Mouse (Mus musculus) layer of hippocampus, postnatal 14 days (tissue): ENCODE results near the gene Sptbn4. TPM values are rescaled to one million over a fixed set of nuclear protein-coding genes. Genes with fewer than 3 reads are reported as not detected.

Experiments
- DNase-seq, 2 experiments: peaks; one replicate each; pipeline ENCODE4 v3.0.0; 2021 to 2022; ENCODE audit warnings: low spot score in 2 of 2, mixed read lengths in 1 of 2
- total RNA-seq, 2 experiments: library from RNA; stranded (reverse); gene quantifications; 2 replicates each; pipeline ENCODE4 v1.2.3; 2021

Gene Sptbn4
- total RNA-seq, 2 experiments from 2014 or later: 108 to 123 TPM

- DNase-seq: no peak
Observed at GRCm38 (mm10) chr7:27475596-27475995, 28.1 kb upstream of the Sptbn4 start.

DNA sequence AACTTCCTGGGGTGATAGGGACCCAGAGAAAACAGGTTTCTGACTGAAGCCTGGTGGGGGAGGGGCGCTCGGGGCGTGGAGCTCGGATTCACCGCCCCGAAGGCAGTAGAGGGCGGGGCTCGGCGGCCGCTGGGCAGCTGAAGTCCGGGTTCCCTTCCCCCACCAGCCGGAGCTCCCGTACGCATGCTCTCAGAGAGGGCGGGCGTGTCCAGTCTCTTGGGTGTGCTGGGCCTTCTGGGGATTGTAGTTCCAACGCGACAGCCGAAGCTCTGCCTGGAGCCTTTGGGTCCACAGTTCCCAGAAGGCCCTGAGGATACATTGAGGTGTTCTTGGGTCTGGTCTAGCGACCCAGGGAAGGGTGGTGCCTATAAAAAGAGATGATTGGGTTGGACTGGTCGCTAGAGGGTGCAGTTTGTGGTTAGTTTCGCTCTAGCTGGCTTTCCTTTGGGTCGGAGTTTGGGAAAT lies 27.0 kb upstream of the Sptbn4 start:
- peak; percentile 92 to 96 for DNase-seq

GRCm38 (mm10) chr7:27473835-27474489 lies 26.5 kb upstream of the Sptbn4 start:
- DNase-seq: no peak

DNA sequence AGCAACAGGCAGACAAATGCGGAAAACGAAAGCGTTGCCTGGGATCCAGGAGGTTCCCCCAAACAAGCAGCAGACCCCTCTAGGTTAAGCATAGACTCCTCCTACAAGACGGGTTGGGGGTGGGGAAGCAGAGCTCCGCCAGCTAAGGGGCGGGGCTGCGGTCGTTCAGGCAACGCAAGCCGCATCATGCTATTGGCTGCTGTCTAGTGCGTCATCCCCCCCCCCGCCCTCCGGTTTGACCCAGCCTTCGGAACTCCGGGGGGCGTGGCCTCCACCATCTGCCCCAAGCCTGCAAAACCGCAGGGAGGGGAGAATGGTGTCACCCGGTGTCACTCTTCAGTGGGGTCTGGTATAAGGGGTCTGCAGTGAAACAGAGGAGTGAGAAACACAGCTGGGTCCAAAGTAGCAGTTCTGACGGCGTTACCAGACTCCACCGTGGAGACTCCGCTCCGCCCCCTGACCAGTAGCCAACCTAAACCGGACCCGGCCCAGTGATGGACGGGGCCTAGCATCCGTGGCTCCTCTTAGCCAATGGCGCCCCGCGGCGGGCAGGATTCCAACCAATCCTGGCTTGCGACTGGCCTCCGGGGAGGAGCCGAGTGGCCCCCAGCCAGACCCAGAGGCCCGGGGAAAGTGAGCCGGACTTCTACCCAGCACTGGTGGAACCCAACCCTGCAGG lies 25.8 kb upstream of the Sptbn4 start, which contains the start of gene Sertad3:
Gene Sertad3 (plus strand): TSS at position 613 of the 679 bp plus-strand sequence.
- peak; percentile 99 for DNase-seq

DNA sequence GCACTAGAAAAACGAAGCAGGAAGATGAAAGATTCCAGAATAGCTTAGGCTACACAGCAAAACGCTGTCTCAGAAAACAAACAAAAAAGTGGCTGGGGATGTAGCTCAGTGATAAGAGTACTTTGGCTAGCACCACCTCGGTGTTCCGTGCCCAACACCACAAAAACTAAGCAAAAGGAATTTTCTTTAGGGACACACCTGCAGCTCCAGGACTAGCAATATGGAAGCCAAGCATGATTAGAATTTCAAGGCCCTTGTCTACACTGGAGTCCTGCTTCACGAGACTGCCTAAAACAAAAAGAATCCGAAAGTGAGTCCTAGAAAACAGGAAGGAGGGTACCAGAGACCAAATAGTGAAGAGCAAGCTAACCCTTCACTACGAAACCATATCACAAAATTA lies 25.1 kb upstream of the Sptbn4 start:
- no peak for DNase-seq

DNA sequence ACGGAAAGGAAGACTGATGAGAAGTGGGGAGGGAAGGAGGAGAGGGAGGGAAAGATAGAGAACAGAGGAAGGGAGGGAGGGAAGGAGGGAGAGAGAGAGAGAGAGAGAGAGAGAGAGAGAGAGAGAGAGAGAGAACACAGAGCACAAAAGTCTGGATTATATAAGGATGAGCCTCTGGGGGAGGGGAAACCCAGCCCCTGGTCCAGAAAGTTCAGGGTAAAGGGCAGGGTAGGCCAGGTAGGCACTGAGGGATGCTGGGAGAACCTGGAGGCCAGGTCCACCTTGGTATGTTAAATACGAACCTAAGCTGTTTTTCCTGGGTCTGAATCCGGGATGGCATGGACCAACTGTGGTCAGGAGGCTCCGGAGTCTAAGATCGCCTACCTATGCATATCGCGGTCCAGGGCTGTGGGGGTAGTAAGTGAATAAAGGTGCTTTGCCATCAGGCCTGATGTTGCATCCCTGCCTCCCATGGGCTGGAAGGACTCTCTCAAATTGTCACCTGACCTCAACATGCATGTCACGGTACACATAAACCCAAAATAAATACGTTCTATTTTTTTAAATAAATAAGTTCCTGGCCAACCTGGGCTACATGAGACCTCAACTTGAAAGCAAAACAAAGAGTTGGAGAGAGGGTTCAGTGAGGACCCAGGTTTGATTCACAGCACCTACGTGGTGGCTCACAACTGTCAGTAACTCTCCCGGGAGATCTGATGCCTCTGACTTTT lies 24.1 kb upstream of the Sptbn4 start:
- DNase-seq: no peak

DNA sequence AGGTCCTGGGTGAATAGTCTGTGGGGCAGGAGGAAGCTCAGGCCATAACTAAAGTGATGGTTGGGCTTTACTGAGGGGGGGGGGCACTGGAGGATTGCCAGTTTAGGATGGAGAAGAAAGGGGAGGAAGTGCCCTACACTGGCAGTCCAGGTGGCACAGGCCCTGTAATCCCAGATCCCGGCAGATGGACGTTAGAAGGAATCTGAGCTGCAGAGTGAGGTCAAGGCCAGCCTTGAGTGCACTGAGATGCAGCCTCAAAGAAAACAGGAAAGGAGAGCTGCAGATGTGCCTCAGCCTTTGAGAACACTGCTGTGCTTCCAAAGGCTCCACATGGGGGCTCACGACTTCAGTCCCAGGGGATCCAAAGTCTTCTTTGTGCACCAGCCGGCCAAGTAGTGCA lies 20.2 kb upstream of the Sptbn4 start:
- DNase-seq: no peak

- no peak for DNase-seq
Observed at GRCm38 (mm10) chr7:27460477-27460876, 13.0 kb upstream of the Sptbn4 start.

DNA sequence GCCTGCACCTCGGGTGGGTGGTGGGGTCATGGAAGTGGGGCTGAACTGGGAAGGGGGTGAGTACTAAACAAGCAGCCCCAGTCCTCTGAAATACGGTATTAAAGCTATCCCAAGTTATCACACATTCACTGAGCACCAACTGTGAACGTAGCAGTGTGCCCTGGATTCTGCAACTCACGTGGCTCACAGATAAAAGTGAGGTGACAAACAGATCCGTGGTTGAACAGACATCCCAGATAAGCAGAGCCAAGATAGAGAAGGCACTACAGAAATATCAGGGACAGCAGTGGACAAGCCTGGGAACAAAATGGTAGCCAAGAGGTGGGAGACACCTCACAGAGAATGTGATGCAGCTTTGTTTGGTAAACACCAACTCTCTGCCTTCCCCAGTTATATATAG lies 12.2 kb upstream of the Sptbn4 start:
- DNase-seq: no peak

- no peak for DNase-seq
Observed at GRCm38 (mm10) chr7:27458614-27459013, 11.1 kb upstream of the Sptbn4 start.

DNA sequence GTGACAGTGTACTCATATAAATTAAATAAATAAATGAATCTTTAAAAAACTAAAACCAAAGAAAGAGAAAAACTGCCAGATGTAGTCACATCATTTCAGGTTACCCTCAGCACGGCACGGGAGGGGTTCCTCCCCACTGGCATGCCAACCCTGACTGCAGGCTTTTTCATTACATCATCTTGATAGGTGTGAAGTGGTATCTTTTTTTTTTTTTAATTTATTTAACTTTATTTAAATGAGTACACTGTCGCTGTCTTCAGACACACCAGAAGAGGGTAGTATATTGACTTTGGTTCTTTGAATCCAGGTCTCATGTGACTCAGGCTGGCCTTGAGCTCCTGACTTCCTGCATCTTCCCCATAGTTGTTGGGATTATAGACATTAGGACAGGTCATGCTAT lies 7.8 kb upstream of the Sptbn4 start:
- DNase-seq: no peak

- no peak for DNase-seq
Observed at GRCm38 (mm10) chr7:27454461-27455121, 7.1 kb upstream of the Sptbn4 start.

- DNase-seq: no peak
Observed at GRCm38 (mm10) chr7:27452206-27452770, 4.8 kb upstream of the Sptbn4 start.

DNA sequence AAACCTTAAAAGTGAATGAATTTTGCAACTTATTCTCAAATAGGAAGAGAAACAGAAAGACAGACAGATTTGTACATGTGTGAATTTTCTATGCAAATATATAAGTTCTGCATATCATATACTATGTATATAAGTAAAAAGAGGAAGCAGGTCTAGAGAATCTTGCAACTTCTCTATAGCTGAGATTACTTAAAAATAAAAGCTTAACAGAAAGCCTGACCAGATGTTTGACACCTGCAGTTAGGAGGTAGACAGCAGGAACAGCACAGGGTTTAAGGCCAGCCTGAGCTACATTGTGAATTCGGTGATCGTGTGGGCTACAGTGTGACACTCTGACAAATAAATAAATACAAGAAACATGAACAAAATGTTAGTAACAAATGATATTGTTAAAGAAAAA lies 3.9 kb upstream of the Sptbn4 start:
- DNase-seq: no peak

- peak; percentile 70 to 71 for DNase-seq
Observed at GRCm38 (mm10) chr7:27449256-27449862, 1.9 kb upstream of the Sptbn4 start.

DNA sequence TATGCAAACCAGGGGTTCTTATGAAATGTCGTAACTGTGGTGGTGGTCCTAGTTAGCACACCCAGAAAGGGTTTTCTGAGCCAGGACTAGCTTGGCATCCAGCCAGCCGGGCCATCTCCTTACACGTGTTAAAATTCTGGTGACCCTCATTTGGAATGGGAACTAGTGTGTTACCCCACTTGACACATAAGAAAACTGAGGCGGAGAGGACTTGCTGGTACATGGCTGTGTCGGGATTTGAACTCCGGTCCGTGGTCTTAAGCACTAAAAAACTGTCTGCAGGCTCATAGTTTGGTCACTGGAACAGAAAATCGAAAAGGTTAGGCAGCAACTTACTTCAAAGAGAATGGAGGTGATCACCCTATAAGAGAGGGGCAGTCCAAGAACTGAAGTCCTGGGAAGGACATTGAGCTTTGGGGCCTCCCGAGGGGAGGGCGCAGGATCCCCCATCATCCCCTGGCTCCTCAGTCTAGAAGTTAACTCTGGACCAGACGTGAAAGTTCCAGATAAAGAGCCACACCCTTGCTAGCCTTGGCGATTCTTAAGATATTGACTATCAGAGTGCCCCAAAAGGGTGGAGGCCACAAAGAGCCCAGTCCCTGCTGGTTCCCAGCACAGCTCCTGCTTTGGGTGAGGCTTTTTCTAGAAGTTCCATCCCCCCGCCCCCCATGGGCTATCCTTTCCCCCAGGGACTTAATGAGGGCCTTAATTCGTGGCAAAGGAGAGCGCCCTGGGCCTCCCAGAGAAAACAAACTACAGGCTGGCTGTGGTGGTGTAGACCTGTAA lies 1.1 kb upstream of the Sptbn4 start:
- peak in 1 of 2 experiments; percentile 12 for DNase-seq

- peak; percentile 67 to 70 for DNase-seq
Observed at GRCm38 (mm10) chr7:27446521-27447418, 716 bp downstream of the Sptbn4 start.

DNA sequence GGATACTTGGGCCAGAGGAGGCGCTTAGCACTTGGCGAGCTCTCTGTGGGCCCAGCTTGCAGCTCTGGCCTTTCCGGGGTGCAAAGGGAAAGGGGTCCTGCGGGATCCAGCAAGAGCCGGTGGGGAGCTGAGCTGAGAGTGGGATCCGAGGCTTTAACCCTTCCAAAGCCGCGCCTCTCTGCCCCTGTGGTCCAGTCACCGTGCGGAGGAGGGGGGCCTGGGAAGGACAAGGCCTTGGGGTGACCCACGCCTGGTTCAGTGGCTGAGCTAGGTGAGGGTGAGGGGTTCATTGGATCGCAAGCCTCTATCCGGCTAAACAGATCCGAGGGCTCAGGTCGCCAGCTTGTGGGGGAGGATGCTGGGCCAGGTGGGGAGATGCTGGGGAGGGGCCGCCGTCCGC lies 1.4 kb downstream of the Sptbn4 start:
- DNase-seq: no peak

DNA sequence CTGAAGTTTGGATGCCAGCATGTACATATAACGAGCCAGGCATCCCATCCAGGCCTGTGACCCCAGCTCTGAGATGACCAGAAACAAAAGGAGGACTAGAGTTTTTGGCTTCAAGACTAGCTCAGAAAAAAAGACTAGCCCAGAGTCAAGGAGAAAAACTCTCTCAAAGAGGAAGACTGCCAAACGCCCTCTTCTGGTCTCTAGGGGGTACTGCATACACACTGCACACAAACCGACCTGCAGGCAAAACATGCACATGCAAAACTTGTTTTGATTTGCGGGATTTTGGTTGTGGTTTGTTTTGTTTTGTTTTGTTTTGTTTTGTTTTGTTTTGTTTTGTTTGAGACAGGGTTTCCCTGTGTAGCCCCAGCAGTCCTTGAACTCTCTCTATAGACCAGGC lies 7.5 kb downstream of the Sptbn4 start:
- no peak for DNase-seq
